Comparison of ENCODE assay signal across 1 mouse cellular context in the genomic region with DNA sequence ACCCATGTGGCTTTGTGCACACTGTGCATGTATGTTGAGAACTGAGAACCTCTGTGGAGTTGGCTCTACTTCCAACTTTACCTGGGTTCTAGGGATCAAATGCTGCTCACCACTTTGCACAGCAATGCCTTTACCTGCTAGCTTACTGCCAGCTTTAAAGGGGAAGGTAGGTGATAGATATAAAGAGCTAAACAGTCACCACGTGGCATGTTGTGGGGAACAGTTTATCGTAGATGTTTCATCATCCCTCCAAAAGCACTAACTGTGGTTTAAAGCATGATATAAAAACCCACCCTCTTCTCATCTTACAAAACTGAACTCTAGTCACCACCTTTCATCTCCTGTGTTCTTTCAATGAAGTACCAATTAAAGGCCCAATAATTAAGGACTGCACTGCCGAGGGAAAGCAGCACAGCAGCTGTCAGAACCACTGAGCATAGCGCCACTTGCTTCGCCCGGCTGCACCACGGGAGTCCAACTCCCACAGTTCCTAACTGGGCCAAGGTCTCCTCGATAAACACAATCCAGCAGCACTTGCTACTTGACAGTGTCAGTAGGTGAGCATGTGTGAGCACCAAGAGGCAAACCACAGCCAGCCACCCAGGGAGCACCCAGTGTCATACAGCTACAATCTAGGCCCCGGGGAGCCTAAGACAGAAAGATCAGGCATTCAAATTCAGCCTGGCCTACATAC.
TF ChIP-seq lines count a peak whose summit lies in the region.

No protein-coding gene starts in this region.

TF ChIP-seq in MEL, 35 proteins besides CTCF, POLR2A, EP300 and RAD21:
- TF ChIP-seq POLR2AphosphoS5 (IDR thresholded peaks at IDR 0.05; ENCODE audit: borderline replicate concordance, low read depth, low read length) = no peak
- no peak for TF ChIP-seq MEF2A (IDR thresholded peaks at IDR 0.05; ENCODE audit: extremely low read depth, insufficient replicate concordance, low read depth, low read length, poor library complexity, severe bottlenecking)
- peak; percentile 68; the same call in 1 of the 2 replicates for TF ChIP-seq MXI1 (IDR thresholded peaks at IDR 0.05; ENCODE audit: low read depth, low read length)
- TF ChIP-seq TBP (IDR thresholded peaks at IDR 0.05; ENCODE audit: low read depth, low read length) = no peak
- peak; percentile 52; the same call in 1 of the 2 replicates for TF ChIP-seq USF1 (IDR thresholded peaks at IDR 0.05; ENCODE audit: low read depth, low read length)
- peak; percentile 37; the same call in 1 of the 2 replicates for TF ChIP-seq SIN3A (IDR thresholded peaks at IDR 0.05; ENCODE audit: low read length)
